Comparison of ENCODE assay signal across 13 mouse cellular contexts in genomic region chr15:87955685-87956256, GRCm38 (mm10).
"Had no signal": no experiment of that assay in that cellular context is flagged by ENCODE, and none has a peak within 500 bp of the region (broad histone marks: within the 10 kb centered on the region; RNA-seq: fewer than 3 reads in every experiment).

No protein-coding gene starts in this region.

- H3K4me3 ChIP-seq: kidney, embryonic 15.5 days; limb, embryonic 15.5 days; midbrain, embryonic 10.5 days; midbrain, embryonic 15.5 days; neural tube, embryonic 12.5 days had no signal

- H3K4me2 ChIP-seq: kidney, embryonic 15.5 days; limb, embryonic 15.5 days; midbrain, embryonic 15.5 days; neural tube, embryonic 12.5 days had no signal

- H3K9me3 ChIP-seq: kidney, embryonic 15.5 days; limb, embryonic 15.5 days; midbrain, embryonic 10.5 days; midbrain, embryonic 15.5 days; neural tube, embryonic 12.5 days had no signal

- H3K9ac ChIP-seq: kidney, embryonic 15.5 days; limb, embryonic 15.5 days; liver, embryonic 14.5 days; midbrain, embryonic 15.5 days; neural tube, embryonic 12.5 days had no signal

- ATAC-seq: midbrain, embryonic 15.5 days had no signal

- DNase-seq: kidney, adult 2 months; kidney, postnatal 14 days; lung, adult 18-20 months; lung, postnatal 10 days; right cerebral cortex, postnatal 14 days; thymus, adult 2 months; thymus, postnatal 36 days had no signal

- H3K36me3 ChIP-seq: kidney, embryonic 15.5 days; limb, embryonic 15.5 days; midbrain, embryonic 10.5 days; midbrain, embryonic 15.5 days; neural tube, embryonic 12.5 days had no signal

- H3K4me1 ChIP-seq: kidney, embryonic 15.5 days; limb, embryonic 15.5 days; midbrain, embryonic 10.5 days; midbrain, embryonic 15.5 days; neural tube, embryonic 12.5 days had no signal

- H3K27ac ChIP-seq: kidney, embryonic 15.5 days; limb, embryonic 15.5 days; liver, embryonic 14.5 days; midbrain, embryonic 10.5 days; midbrain, embryonic 15.5 days; neural tube, embryonic 12.5 days had no signal

- H3K27me3 ChIP-seq: kidney, embryonic 15.5 days; limb, embryonic 15.5 days; midbrain, embryonic 15.5 days; neural tube, embryonic 12.5 days had no signal
